Mouse (Mus musculus) limb, embryonic 14.5 days (tissue): Measurements from ENCODE around the gene Gm2696. TPM values are rescaled to one million over a fixed set of nuclear protein-coding genes. Genes with fewer than 3 reads are reported as not detected.
"Not testable (repeated sequence)": the region's sequence is repeated elsewhere in the genome, so short reads cannot be mapped to it uniquely, and the experiment has no call there.

Source experiments
- ATAC-seq: fragments of 200-750 bp; cut with Nextera tagmentation; 2 replicates; pipeline ENCODE4 v1.8.0; 2017; ENCODE audit warnings: low read depth, moderate number of reproducible peaks, moderate TSS enrichment; ENCODE audit not compliant: low FRiP score
- DNase-seq: peaks from one replicate; pipeline ENCODE4 v3.0.0-alpha.2; 2015; ENCODE audit warnings: low spot score
- H3K27ac ChIP-seq: fragments of 300-500 bp; sonication (generic); replicated peaks from 2 replicates; pipeline ENCODE4 v1.5.1; 2014; ENCODE audit warnings: low read depth, mild to moderate bottlenecking, low read length, moderate library complexity, mixed read lengths
- H3K27me3 ChIP-seq: fragments of 300-500 bp; sonication (generic); 2 replicates; pipeline ENCODE4 v1.6.1; 2014; ENCODE audit warnings: low read length, mixed read lengths; ENCODE audit not compliant: control insufficient read depth, insufficient read depth
- H3K36me3 ChIP-seq: fragments of 300-500 bp; sonication (generic); 2 replicates; pipeline ENCODE4 v1.6.1; 2014; ENCODE audit warnings: mild to moderate bottlenecking, low read length, moderate library complexity, mixed read lengths; ENCODE audit not compliant: control insufficient read depth, insufficient read depth
- H3K4me1 ChIP-seq: fragments of 300-500 bp; sonication (generic); 2 replicates; pipeline ENCODE4 v1.6.1; 2014; ENCODE audit warnings: antibody characterized with exemption, low read length, mixed read lengths; ENCODE audit not compliant: control insufficient read depth, insufficient read depth
- H3K4me2 ChIP-seq: fragments of 300-500 bp; sonication (generic); replicated peaks from 2 replicates; pipeline ENCODE4 v1.6.1; 2014; ENCODE audit warnings: low read depth, mild to moderate bottlenecking, low read length, moderate library complexity; ENCODE audit not compliant: severe bottlenecking
- H3K4me3 ChIP-seq: fragments of 300-500 bp; sonication (generic); replicated peaks from 2 replicates; pipeline ENCODE4 v1.5.1; 2014; ENCODE audit warnings: low read length
- H3K9ac ChIP-seq: fragments of 300-500 bp; sonication (generic); 2 replicates; pipeline ENCODE4 v1.6.1; 2014; ENCODE audit warnings: mild to moderate bottlenecking, low read depth, low read length, moderate library complexity; ENCODE audit not compliant: severe bottlenecking
- H3K9me3 ChIP-seq: fragments of 300-500 bp; sonication (generic); 2 replicates; pipeline ENCODE4 v1.6.1; 2016; ENCODE audit warnings: low read length; ENCODE audit not compliant: control insufficient read depth
- POLR2A ChIP-seq: fragments of 200-500 bp; IDR thresholded peaks from 2 replicates; pipeline ENCODE4 v1.8.0; 2012; ENCODE audit warnings: inconsistent platforms, mild to moderate bottlenecking, moderate library complexity, borderline replicate concordance; ENCODE audit not compliant: insufficient read depth, insufficient read length; ENCODE audit errors: extremely low read depth
- WGBS: fragments of 180-500 bp; shearing (Covaris S2); extraction: QIAGEN DNeasy Blood & Tissue Kit; methylation state at CpG from one replicate; pipeline ENCODE4 v1.1.7; 2014; 5-methylcytosine and 5-hydroxymethylcytosine counted together
- polyA plus RNA-seq, 2 experiments: library from polyadenylated mRNA; depleted of rRNA in 1 of 2; stranded (reverse) in 1 of 2; unstranded in 1 of 2; fragments of >200 nt; fragmentation: Nextera tagmentation in 1 of 2; extraction: Ambion mirVana in 1 of 2; gene quantifications; 2 replicates each; pipeline versions ENCODE4 v1.2.1 to v1.2.3; 2012 to 2014

Gm2696 gene
- 0.13 and 0.25 TPM in 2 replicates for polyA plus RNA-seq (2012; rRNA removed)
- polyA plus RNA-seq (2014; fragmentation: Nextera tagmentation; extraction: Ambion mirVana): not detected in 2 replicates

DNA sequence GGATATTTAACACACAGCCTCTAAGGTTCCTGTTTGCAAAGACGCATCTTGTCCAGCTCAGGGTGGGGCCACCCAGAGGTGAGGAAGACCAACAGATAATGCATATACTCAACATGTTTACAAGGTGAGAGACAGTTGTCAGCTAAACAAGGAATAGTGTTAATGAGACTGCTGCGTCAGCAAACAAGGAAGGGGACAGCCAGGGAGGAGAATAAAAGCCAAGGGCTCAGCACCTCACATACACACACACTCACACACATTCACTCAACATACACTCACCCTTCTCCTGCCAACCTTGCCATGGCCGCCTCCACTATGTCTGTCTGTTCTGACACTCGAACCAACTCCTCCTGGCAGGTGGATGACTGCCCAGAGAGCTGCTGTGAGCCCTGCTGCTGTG lies at the start of gene Gm2696:
TSS of gene Gm2696 (plus strand) at position 301 of the 400 bp plus-strand sequence.
- no peak within 1 kb of the TSS for H3K27ac ChIP-seq
- H3K36me3 ChIP-seq: no peaks in the 10 kb centered on the region
- no peaks in the 10 kb centered on the region for H3K27me3 ChIP-seq
- H3K4me1 ChIP-seq: no peaks in the 10 kb centered on the region
- no peak within 1 kb of the TSS for H3K9ac ChIP-seq
- H3K4me2 ChIP-seq: no peak within 1 kb of the TSS
- DNase-seq: no peak
- TF ChIP-seq POLR2A: no peak
- no peak within 1 kb of the TSS for H3K4me3 ChIP-seq
- H3K9me3 ChIP-seq: no peaks in the 10 kb centered on the region
- WGBS: 48% methylated on average over 4 of the region's 4 CpGs
- ATAC-seq: no peak

DNA sequence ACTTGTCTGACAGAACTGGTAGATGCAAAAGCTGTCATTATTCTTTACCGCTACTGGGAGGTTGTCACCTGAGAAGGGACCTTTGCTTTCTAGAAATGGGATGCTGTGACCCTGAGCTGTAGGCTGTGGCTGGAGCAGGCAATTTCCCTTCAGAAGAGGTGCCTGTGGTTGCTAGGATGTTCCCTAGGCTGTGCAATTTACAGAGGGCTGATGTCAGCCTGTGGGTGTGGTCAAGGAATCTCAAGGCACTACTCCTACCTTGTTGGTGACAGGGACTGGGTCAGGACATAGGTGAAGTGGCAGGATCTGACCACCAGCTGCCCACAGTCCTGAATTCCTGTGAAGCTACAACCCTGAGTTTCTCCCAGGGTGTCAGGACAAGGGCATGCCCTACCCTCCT lies 44.8 kb upstream of the Gm2696 start:
- no peaks in the 10 kb centered on the region for H3K9me3 ChIP-seq
- no peak overlapping the region for H3K4me3 ChIP-seq
- H3K4me2 ChIP-seq: no peak overlapping the region
- H3K27me3 ChIP-seq: no peaks in the 10 kb centered on the region
- TF ChIP-seq POLR2A: no peak
- H3K4me1 ChIP-seq: no peaks in the 10 kb centered on the region
- H3K27ac ChIP-seq: no peak overlapping the region
- WGBS: 75% methylated on average over 1 of the region's 1 CpGs
- H3K9ac ChIP-seq: no peak overlapping the region
- H3K36me3 ChIP-seq: no peaks in the 10 kb centered on the region
- DNase-seq (no peak), ATAC-seq (no peak)

DNA sequence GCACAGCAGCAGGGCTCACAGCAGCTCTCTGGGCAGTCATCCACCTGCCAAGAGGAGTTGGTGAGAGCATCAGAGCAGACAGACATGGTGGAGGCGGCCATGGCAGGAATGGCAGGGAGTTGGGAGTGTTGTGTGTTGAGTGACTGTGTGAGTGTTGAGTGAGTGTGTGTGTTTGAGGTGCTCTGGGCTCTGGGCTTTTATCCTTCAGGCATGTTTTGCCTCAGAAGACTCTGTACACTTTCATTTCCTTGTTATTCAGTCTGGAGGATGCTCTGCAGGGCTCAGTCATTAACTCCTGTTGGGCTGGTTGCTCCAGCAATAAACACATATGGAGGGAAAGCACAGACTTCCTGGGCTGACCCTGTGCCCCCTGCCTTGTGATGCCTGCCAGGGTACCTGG lies 43.3 kb upstream of the Gm2696 start, which contains the start of gene Gm3238:
TSS of gene Gm3238 (minus strand) at position 101 of the 400 bp plus-strand sequence.
- not testable (repeated sequence) for ATAC-seq
- no CpG with 5 or more reads among the region's 1 CpGs for WGBS

DNA sequence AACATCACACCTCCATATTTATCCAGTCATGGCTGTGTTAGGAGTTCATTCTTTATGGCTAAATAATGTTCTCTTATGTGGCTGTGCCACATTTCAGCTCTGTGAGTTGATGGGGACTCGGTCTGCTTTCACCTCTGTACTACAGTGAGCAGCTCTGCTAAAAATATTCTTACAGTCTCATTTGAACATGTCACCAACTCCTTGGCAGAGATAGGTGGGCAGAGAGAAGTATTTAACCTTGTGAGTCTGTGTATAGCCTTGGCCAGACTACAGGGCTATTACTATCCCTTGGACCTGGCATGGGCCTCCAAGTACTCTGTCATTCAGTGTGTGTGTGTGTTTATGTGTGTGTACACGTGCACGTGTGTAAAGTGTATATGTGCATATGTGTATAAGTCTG lies 42.3 kb upstream of the Gm2696 start:
- H3K4me3 ChIP-seq, H3K9me3 ChIP-seq, ATAC-seq, H3K4me1 ChIP-seq, H3K27me3 ChIP-seq, H3K27ac ChIP-seq, H3K4me2 ChIP-seq, H3K9ac ChIP-seq, H3K36me3 ChIP-seq, DNase-seq: not testable (repeated sequence)
- 86% methylated on average over 1 of the region's 3 CpGs for WGBS

More for the DNA sequence above, 43.3 kb upstream of the Gm2696 start, which contains the start of gene Gm3238:
- not testable (repeated sequence) for H3K4me3 ChIP-seq, DNase-seq, H3K27me3 ChIP-seq, H3K4me1 ChIP-seq, H3K9ac ChIP-seq, H3K9me3 ChIP-seq, H3K27ac ChIP-seq, H3K36me3 ChIP-seq, H3K4me2 ChIP-seq

DNA sequence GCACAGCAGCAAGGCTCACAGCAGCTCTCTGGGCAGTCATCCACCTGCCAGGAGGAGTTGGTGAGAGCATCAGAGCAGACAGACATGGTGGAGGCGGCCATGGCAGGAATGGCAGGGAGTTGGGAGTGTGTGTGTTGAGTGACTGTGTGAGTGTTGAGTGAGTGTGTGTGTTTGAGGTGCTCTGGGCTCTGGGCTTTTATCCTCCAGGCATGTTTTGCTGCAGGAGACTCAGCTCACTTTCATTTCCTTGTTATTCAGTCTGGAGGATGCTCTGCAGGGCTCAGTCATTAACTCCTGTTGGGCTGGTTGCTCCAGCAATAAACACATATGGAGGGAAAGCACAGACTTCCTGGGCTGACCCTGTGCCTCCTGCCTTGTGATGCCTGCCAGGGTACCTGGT lies 37.6 kb upstream of the Gm2696 start, which contains the start of gene Gm7138:
TSS of gene Gm7138 (minus strand) at position 101 of the 400 bp plus-strand sequence.
- not testable (repeated sequence) for ATAC-seq, H3K9me3 ChIP-seq, DNase-seq

DNA sequence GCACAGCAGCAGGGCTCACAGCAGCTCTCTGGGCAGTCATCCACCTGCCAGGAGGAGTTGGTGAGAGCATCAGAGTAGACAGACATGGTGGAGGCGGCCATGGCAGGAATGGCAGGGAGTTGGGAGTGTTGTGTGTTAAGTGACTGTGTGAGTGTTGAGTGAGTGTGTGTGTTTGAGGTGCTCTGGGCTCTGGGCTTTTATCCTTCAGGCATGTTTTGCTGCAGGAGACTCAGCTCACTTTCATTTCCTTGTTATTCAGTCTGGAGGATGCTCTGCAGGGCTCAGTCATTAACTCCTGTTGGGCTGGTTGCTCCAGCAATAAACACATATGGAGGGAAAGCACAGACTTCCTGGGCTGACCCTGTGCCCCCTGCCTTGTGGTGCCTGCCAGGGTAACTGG lies 32.0 kb upstream of the Gm2696 start, which contains the start of gene Gm3250:
TSS of gene Gm3250 (minus strand) at position 101 of the 400 bp plus-strand sequence.
- WGBS: no CpG with 5 or more reads among the region's 1 CpGs
- not testable (repeated sequence) for DNase-seq, H3K36me3 ChIP-seq, ATAC-seq, H3K4me1 ChIP-seq, H3K4me3 ChIP-seq, H3K27me3 ChIP-seq, H3K27ac ChIP-seq, H3K9me3 ChIP-seq, H3K4me2 ChIP-seq, H3K9ac ChIP-seq

More for the DNA sequence above, 37.6 kb upstream of the Gm2696 start, which contains the start of gene Gm7138:
- H3K4me1 ChIP-seq, H3K27me3 ChIP-seq, H3K9ac ChIP-seq, H3K27ac ChIP-seq, H3K36me3 ChIP-seq, H3K4me2 ChIP-seq, H3K4me3 ChIP-seq: not testable (repeated sequence)
- WGBS: 25% methylated on average over 1 of the region's 1 CpGs

DNA sequence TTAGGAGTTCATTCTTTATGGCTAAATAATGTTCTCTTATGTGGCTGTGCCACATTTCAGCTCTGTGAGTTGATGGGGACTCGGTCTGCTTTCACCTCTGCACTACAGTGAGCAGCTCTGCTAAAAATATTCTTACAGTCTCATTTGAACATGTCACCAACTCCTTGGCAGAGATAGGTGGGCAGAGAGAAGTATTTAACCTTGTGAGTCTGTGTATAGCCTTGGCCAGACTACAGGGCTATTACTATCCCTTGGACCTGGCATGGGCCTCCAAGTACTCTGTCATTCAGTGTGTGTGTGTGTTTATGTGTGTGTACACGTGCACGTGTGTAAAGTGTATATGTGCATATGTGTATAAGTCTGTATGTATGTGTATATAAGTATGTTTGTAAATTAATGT lies 31.1 kb upstream of the Gm2696 start:
- ATAC-seq: not testable (repeated sequence)
- 100% methylated on average over 1 of the region's 3 CpGs for WGBS

DNA sequence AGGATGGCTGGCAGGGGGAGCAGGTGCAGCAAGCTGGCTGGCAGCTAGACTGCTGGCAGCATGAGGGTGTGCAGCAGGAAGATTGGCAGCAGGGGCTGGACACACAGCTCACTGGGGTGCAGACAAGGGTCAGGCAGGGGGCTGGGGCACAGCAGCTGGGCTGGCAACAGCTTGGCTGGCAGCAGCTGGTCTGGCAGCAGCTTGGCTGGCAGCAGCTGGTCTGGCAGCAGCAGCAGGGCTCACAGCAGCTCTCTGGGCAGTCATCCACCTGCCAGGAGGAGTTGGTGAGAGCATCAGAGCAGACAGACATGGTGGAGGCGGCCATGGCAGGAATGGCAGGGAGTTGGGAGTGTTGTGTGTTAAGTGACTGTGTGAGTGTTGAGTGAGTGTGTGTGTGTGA lies 26.6 kb upstream of the Gm2696 start, which contains the start of gene Gm7137:
TSS of gene Gm7137 (minus strand) at position 325 of the 400 bp plus-strand sequence.
- H3K9ac ChIP-seq, H3K36me3 ChIP-seq, H3K4me3 ChIP-seq, ATAC-seq, H3K9me3 ChIP-seq, H3K4me1 ChIP-seq, H3K4me2 ChIP-seq, DNase-seq, H3K27me3 ChIP-seq, H3K27ac ChIP-seq: not testable (repeated sequence)
- WGBS: no CpG with 5 or more reads among the region's 1 CpGs

More for the DNA sequence above, 31.1 kb upstream of the Gm2696 start:
- H3K4me1 ChIP-seq, H3K4me2 ChIP-seq, H3K27me3 ChIP-seq, H3K9me3 ChIP-seq, H3K27ac ChIP-seq, DNase-seq, H3K9ac ChIP-seq, H3K36me3 ChIP-seq, H3K4me3 ChIP-seq: not testable (repeated sequence)
